Mouse (Mus musculus): ENCODE results near the gene Vegfb.

The Vegfb gene

GRCm38 (mm10) chr19:6939106-6940002, 48.1 kb downstream of the Vegfb start:
- DNase-seq, result no peak

GRCm38 (mm10) chr19:6937541-6938465, 49.6 kb downstream of the Vegfb start:
- no peak for DNase-seq

DNA sequence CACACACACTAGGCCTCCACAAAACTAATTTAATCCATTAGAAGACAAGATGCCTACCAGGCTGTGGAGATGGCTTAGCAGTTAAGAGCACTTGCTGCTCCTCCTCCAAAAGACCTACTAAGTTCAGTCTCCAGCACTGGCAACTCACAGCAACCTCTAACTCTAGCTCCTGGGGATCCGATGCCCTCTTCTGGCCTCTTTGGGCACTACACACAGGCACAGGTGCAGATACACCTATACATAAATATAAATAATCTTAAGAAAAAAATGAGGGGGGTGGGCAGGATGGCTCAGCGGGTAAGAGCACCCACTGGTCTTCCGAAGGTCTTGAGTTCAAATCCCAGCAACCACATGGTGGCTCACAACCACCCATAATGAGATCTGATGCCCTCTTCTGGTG, 51.2 kb downstream of the Vegfb start:
- DNase-seq, result no peak

DNA sequence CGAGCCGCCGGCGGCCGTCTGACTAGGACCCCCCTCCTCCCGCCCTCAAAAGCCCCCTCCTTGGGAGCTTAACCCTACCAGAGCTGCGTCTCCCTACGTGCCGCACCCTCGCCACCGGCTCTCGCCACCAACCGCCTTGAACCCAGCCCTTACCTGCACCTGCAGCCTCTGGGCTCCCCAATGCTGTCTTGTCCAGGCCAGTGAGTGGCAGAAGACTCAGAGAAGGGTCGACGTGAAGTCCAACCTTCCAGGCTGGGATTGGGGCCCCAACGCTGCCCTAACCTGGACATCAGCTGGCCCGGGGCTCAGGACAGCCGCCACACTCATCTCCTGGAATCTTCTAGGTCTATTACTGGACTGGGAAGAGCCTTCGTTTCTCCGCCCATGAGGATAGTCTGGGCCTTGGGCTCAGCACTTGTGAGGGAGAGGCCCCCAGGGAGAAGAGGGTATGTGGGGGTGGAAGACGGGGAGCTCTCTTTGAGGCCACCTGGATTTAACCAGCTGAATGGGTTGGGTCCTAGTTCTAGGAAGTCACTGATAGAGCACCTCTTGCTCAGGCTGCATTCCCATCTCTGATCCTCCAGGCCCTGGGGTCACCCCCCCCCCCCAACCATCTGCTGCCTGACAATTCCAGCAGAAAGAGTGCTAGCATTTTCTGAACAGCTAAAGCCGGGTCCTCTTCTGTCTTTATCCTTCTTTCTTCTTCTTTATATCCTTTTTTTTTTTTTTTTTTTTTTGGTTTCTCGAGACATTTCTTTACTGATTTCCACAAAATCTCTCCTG, 53.1 kb downstream of the Vegfb start, which contains the start of gene Kcnk4:
TSS of gene Kcnk4 (minus strand) at position 321 of the 783 bp plus-strand sequence.
- DNase-seq, result no peak

DNA sequence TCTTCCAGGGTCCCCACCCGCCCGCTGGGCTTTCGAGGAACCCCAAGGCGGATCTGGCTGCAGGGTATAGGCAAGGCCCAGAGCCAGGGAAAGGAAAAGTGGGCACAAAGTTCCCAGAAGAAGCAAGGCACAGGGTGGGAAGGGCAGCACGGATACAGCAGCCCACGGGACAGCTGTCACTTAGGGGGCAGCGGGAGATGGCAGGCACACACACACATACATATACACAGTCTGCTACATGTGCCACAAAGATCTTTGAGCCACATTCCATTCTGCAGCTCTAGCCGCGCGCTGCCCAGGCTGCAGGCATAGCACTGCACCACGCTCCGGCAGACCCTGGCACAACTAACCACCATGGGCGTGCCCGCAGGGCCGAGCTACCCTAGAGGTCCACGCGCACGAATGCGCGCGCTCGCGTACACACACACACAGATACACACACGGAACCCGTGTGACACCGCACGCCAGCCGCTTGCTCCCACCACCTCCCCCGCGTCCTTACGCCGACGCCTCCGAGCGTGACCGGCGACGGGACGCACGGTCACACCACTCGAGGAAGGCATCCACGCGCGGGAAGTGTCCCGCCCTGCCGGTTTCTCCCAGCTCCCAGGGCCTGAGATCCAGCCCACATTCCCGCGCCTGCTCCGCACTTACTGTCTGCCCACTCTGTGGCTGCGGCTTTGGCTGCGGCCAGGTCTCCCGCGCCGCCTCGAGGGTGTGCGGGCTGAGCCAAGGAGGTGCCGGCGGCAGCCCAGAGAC, 53.8 kb downstream of the Vegfb start:
- no peak for DNase-seq

GRCm38 (mm10) chr19:6933102-6933435, 54.4 kb downstream of the Vegfb start:
- no peak for DNase-seq
